Mouse (Mus musculus): ENCODE measurements at regions not wholly inside any gene's neighbourhood (a gene's known extent, or its start where the extent isn't known, plus 50 kb on each side); places are given as distances from the start of the nearest gene placed in this dataset.

DNA sequence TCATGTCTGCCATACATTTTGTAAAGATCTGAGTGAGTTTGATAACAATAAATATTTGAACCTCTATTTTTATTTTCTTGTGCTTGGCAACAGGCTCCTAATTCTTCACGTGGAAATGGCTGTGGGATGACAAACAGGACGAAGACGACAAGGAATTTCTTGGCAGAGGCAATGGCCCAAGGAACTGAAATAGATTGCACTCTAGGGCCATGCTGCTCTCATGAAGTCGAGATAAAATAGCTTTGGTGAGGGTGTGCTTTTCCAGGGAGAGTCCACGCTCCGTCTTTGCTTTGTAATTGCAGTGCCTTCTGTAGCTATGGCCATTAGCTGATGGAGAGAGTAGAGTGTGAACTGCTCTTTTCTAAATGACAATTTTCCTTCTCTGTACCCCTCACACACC is 50.9 kb upstream of the 1810046K07Rik start:
- no peak for DNase-seq (ENCODE audit: low read depth)

- no peak for DNase-seq (ENCODE audit: low read depth)
These were observed 65.2 kb upstream of the 1810046K07Rik start for GRCm38 (mm10) chr9:51393921-51394320.

DNA sequence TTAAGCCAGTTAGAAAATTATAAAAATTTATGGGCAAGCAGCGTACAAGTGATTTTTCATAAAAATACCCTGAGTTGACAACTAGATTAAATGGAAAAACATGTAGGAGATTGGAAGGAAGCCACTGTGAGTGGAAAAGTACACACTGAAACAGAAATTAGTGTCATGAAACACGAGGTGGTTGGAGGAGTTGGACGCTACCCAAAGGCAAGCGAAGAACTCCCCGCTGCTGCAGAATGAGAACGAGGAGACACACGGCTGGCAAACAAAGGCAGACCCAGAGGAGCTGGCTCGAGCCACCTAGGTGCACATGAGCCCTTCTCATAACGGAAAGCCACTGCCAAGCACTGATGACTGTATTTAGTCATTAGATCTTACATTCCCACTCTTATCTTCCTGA is 65.7 kb upstream of the 1810046K07Rik start:
- no peak for DNase-seq (ENCODE audit: low read depth)

DNA sequence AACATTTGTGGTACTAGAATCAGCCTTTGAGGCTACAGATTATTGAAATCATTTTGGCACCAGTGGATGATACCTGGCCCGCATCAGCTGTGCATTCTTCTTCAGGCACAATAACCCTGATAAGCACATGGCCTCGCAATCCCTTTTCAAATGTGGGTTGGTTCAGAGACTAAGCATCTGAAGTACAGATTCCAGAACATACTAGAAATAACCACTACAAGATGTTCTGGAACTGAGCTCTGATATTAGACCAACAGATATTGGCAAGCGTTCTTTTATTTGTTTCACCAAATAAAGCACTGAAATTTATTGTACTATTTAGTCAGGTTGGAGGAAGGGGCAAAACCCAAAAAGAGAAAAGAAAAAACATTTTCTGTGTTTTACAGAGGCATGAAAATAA is 68.1 kb upstream of the 1810046K07Rik start:
- DNase-seq (ENCODE audit: low read depth): no peak

DNA sequence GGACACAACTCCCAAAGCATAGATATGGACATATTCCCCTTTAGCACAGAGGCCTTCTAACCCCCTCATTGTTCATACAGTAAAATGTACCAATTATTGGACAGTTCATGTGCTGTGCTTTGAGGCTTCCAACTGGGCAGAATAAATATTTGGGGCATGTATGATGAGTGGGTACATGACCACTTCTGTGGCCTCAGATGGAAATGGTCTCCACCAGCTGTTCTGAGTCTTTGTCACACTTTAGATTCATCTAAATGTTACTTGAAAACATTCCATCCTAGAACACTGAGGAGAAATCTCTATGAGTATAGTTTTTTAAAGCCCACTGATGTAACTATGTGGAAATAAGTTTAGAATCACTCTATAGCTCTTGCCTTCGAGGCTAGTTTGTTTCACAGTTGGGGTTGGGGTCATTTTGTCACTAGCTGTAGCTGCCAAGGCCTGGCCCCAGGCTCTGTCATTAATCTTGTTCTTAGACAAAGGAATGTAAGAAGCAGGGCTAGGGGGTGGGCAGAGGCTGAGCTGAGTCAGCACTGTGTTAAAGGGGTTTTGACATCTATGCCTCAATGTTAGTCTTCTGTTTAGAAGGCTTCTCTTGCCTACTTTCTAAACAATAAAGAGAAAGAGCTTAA is 69.0 kb upstream of the 1810046K07Rik start:
- DNase-seq (ENCODE audit: low read depth): no peak

DNA sequence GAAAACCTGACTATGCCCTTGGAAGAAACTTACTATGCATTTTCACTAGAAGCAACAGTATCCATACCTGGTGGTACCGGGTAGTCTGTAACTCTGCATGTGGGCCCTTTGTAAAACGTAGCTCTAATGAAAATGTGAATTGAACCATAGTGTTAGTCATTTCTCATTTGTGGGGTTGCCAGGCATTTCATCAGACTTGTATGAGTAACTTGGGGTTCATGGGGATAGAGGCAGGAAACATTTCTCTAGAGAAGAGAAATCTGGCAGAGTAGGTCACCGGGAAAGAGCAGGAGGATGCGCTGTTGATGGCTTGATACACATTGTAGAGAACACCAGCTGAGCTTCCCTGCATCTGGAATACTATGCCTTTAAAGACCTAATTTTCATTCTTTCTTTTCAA is 70.2 kb upstream of the 1810046K07Rik start:
- DNase-seq (ENCODE audit: low read depth): no peak

DNA sequence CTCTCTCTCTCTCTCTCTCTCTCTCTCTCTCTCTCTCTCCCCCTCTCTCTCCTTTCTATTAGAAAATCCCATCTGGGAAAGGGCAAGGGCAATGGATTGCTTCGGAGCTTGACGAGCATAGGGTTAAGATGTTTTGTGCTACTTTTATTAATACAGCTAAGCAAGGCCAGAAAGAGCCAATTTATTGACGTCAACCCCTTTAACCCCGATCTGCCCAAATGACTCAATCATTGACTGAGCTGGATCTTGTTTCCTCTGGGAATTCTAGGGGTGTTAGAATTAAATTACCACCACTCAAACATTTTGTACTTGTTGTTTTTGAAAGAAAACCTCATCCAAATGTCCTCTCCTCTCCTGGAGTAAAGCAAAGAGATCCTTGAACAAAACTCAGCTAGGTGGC is 70.6 kb upstream of the 1810046K07Rik start:
- no peak for DNase-seq (ENCODE audit: low read depth)

- DNase-seq (ENCODE audit: low read depth): peak; percentile 77
These were observed 73.1 kb upstream of the 1810046K07Rik start for GRCm38 (mm10) chr9:51401779-51402178.

- DNase-seq (ENCODE audit: low read depth): no peak
These were observed 79.3 kb upstream of the 1810046K07Rik start for GRCm38 (mm10) chr9:51407978-51408377.

DNA sequence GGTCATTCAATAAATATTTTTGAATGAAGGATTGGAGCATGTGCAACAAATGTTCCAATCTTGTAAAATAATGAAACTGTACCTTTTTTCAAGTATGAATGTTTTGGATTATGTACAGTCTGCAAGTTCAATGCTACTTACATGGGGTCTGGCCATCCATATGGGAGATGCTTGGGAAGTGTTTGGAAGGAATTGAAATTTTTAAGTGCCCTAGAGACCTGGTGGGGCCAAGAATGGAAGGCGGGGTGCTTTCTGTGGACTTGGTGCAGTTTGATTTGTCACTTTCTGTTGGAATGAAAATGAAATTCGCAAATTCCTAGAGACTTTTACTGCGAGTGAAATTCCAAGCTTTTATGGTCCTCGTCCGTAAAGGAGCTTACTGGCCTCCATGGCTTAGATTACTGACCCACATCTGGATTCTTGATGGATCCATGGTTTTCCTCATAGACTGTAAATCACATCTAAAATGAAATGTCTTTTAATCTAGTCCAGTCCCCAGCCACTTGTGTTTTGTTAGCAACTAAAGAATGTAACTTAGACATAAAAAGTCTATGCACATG is 90.3 kb upstream of the 1810046K07Rik start:
- DNase-seq (ENCODE audit: low read depth): no peak

- DNase-seq (ENCODE audit: low read depth): no peak
These were observed 93.8 kb upstream of the 1810046K07Rik start for GRCm38 (mm10) chr9:51422553-51422952.

GRCm38 (mm10) chr9:51423341-51423740 is 94.6 kb upstream of the 1810046K07Rik start:
- no peak for DNase-seq (ENCODE audit: low read depth)

DNA sequence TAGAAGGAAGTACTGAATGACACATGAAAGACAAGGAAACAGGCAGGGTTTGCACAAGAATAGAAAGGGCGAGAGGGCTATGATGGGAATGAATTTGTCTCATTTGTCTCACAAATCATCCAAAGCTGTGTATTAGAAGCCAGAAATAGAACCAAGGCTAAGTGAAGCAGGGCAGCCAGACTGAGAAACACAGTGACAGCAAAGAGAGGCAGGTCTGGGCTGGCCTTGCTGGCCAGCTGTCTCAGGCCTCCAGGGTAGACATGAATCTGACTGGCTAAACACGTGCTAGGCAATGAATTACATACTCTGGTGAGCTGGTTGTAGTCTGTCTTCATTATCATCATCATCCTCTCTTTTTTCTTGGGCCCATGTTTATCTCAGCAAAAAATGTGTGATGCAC is 101.7 kb upstream of the 1810046K07Rik start:
- no peak for DNase-seq (ENCODE audit: low read depth)

DNA sequence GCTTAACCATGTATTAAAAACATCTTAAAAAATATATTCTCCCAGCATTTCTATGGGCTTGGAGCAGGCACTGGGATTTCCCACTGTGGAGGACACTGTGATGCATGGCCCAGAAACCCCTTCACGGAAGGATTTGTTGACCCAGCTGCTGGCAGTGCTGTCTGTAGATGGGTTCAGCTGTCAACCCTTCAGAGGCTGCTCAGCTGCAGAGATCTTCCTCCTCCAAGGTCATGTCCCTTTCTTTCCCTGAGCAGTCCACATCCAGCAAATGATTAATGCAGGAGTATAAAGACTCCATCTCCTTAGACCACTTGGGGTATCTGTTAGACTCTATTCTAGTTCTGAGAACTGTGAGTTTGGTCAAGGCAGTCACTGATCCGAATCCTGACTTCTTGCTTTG is 108.4 kb upstream of the 1810046K07Rik start:
- DNase-seq (ENCODE audit: low read depth): no peak

- no peak for DNase-seq (ENCODE audit: low read depth)
These were observed 113.2 kb upstream of the 1810046K07Rik start for GRCm38 (mm10) chr9:51441773-51442381.

DNA sequence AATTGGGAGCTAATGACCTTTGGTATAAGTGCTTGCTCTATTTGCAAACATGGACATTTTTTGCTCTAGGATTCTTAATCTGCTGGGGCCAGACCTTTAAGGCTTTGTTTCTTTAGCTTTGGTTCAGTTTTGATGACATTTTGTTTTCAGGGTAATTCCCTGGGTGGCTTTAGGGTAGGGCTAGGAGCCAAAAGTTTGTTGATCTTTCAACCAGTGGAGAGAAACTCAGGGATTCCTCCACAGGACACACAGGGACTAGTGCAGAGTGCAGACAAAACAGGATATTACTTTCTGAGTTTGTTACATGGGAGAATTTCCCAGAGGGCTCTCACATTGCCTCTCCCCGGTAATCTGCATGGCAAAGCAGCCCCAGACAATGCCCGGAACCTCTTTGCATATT is 127.0 kb upstream of the 1810046K07Rik start:
- no peak for DNase-seq (ENCODE audit: low read depth)

GRCm38 (mm10) chr9:51462463-51463024 is 133.8 kb upstream of the 1810046K07Rik start:
- no peak for DNase-seq (ENCODE audit: low read depth)

GRCm38 (mm10) chr9:51470031-51470430 is 141.3 kb upstream of the 1810046K07Rik start:
- no peak for DNase-seq (ENCODE audit: low read depth)

DNA sequence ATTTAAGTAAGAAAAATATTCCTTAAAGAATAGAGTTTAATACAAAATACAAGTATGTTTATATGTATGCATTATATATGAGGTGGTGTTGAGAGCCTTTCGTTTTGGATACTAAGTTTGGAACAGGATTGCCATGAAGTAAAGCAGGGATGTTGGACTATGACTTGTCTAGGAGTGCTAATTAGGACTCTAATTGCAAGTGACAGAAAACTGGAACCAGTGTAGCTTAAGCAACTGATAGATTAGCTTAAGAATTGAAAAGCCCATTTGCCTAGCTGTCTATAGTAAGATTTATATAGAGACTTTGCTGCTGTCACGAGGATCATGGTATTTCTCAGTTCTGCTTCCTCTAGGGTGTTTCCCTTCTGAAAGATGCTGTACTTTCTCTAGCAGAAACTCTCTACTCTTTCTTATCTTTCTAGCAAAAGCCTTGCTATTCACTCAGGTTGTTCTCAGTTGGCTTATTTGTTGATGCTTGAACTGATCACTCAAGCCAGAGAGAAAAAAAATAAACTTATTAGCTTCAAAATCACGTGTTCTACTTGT is 147.9 kb upstream of the 1810046K07Rik start:
- DNase-seq (ENCODE audit: low read depth): no peak

GRCm38 (mm10) chr9:51487840-51488239 is 159.1 kb upstream of the 1810046K07Rik start:
- no peak for DNase-seq (ENCODE audit: low read depth)

- DNase-seq (ENCODE audit: low read depth): no peak
These were observed 178.7 kb upstream of the 1810046K07Rik start for GRCm38 (mm10) chr9:51507265-51507913.

GRCm38 (mm10) chr9:51517643-51518042 is 188.9 kb upstream of the 1810046K07Rik start:
- DNase-seq (ENCODE audit: low read depth): no peak

DNA sequence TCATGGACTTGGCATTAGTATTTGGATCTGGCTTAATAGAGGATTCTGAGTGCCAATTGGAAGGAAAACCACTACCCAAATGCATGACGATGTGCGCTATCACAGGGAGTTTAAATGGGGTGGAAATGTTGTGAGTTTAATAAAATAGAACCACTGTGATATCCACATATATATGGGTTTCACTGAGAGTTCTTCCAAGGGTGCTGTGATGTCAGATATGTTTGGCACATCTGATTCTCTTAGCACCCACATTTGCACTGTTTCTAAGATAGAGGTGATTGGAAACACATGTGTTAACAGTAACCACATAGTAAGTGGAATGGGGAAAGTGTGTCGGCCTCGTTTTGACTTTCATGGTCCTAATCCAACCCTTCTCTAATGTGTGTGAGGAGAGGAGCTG is 189.7 kb upstream of the 1810046K07Rik start:
- no peak for DNase-seq (ENCODE audit: low read depth)
